Mouse (Mus musculus) heart, adult 2 months (tissue): ENCODE measurements at regions not wholly inside any gene's neighbourhood (a gene's known extent, or its start where the extent isn't known, plus 50 kb on each side); places are given as distances from the start of the nearest gene placed in this dataset.

Source experiments
- CTCF ChIP-seq: fragments of 200-600 bp; IDR thresholded peaks from 2 replicates; pipeline ENCODE4 v1.8.1; 2022; ENCODE audit warnings: antibody characterized with exemption, mild to moderate bottlenecking, moderate library complexity
- EP300 ChIP-seq: fragments of 200-500 bp; IDR thresholded peaks from 2 replicates; pipeline ENCODE4 v1.6.1; 2011; ENCODE audit warnings: low read depth, low read length, control low read depth; ENCODE audit not compliant: insufficient read depth
- POLR2A ChIP-seq: fragments of 200-500 bp; IDR thresholded peaks from 2 replicates; pipeline ENCODE4 v1.6.1; 2011; ENCODE audit warnings: mild to moderate bottlenecking, low read depth, low read length, control low read depth; ENCODE audit not compliant: insufficient read depth

GRCm38 (mm10) chr16:58281474-58281873, 126.8 kb upstream of the Dcbld2 start:
- TF ChIP-seq CTCF (peak; percentile 75), EP300 (no peak), POLR2A (no peak)
